Mouse (Mus musculus): ENCODE results near the gene Khdc1b.
"Not testable (repeated sequence)": the region's sequence is repeated elsewhere in the genome, so short reads cannot be mapped to it uniquely, and the experiment has no call there.

Gene Khdc1b

DNA sequence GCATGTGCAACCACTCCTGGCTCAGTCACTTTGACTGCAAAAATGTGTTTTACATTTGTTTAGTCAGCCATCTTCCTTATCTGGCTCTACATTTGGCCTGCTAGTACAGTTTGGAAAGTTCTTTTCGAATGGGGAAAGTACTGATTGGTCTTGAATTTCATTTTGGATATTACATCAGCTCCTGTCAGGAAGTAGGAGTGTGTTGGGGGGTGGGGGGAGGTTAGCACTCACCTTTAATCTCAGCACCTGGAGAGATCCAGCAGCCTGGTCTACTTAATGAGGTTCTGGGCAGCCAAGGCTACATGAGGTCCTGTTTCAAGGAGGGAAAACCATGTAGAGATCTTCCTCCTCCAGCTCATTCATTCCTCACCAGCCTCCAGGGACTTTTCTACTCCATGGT, at the start of gene Khdc1b:
TSS of gene Khdc1b (plus strand) at position 301 of the 400 bp plus-strand sequence.
- DNase-seq (ENCODE audit: low spot score in 2 of 2), result no peak

- DNase-seq (ENCODE audit: low spot score in 2 of 2), result no peak
These were observed 47.5 kb upstream of the Khdc1b start for GRCm38 (mm10) chr1:21335836-21336235.

GRCm38 (mm10) chr1:21340745-21341144, 42.6 kb upstream of the Khdc1b start:
- no peak for DNase-seq (ENCODE audit: low spot score in 2 of 2)

GRCm38 (mm10) chr1:21344253-21344652, 39.1 kb upstream of the Khdc1b start:
- peak in 1 of 2 experiments; percentile 17 for DNase-seq (ENCODE audit: low spot score in 2 of 2)

DNA sequence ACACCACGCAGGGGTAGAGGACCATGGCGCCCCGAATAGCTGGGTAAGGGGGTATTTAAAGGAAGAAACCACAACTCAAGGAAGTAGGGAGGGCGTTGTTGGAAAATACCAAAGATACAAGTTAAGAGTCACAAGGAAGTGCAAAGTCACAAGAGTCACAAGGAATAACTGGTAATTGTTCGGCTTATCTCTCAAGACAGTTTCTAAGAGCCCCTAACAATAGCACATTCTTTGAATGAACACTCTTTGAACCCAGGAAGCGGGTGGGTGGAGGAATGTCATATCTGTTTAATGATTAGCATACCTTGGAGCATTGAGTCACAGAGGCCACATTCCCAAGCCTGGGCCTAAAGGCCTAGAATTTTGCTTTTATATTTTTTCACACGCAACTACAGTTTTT, 38.6 kb upstream of the Khdc1b start:
- DNase-seq (ENCODE audit: low spot score in 2 of 2), result not testable (repeated sequence)

GRCm38 (mm10) chr1:21349341-21349740, 34.0 kb upstream of the Khdc1b start, which contains the start of gene Khdc1a:
Gene Khdc1a, plus strand, starts transcription at chr1:21349641.
- DNase-seq (ENCODE audit: low spot score in 2 of 2), result no peak

DNA sequence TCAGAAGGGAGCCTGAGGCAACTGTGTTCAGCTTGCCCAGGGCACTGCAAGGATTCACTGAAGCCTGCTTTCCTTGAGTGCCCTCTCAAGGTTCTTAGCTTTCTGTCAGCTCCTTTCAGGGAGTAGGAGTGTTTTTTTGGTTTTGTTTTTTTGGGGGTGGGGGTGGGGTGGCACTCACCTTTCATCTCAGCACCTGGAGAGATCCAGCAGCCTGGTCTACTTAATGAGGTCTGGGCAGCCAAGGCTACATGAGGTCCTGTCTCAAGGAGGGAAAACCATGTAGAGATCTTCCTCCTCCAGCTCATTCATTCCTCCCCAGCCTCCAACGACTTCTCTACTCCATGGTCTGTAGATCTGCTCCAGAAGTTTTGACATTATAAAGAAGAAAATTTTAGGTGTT, 15.3 kb upstream of the Khdc1b start, which contains the start of gene Khdc1c:
TSS of gene Khdc1c (plus strand) at position 301 of the 400 bp plus-strand sequence.
- not testable (repeated sequence) for DNase-seq (ENCODE audit: low spot score in 2 of 2)

DNA sequence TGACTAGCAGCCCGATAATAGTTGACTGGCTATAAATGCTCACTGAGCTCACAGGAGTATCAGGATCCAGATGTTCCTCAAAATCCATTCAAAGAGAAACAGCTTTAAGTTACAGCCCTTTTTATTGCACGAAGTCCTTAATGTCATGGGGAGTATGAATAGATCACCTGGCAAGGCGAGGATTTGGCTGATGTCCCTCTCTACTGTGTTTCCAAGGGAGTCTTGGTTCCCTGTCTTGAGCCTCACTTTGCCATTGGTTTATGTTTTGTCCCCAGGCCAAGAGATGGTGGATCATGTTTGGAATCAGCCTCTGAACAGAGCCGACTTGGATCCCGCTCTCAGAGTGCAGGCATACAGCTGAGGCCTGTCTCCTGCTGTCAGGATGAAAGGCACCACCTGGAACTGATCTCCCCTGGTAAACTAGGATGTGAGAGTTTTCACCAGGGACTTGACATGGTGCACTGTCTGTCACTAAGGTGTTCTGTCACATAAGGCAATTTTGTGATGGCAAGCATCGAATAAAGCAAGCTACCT, 7.8 kb downstream of the Khdc1b start:
- DNase-seq (ENCODE audit: low spot score in 2 of 2), result no peak

DNA sequence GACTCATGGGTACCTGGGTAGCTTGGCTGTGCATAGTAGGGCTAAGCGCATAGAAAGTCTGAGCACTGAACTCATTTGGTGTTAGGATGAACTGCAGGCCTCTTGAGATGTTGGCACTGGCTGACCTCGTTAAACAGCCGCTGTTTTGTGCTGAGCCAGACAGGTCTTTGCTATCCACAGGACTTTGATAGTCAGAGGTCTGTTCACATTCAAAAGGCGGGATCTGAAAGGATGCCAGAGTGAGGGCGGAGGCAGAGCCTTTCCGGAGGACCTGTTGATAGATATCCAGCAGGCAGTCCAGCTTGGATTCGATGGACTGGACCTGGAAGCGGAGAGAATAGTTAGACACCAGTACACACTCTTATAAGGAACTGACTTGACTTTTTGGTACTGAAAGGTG, 19.4 kb downstream of the Khdc1b start:
- DNase-seq (ENCODE audit: low spot score in 2 of 2), result no peak

- no peak for DNase-seq (ENCODE audit: low spot score in 2 of 2)
These were observed 23.9 kb downstream of the Khdc1b start for GRCm38 (mm10) chr1:21407266-21407665.

DNA sequence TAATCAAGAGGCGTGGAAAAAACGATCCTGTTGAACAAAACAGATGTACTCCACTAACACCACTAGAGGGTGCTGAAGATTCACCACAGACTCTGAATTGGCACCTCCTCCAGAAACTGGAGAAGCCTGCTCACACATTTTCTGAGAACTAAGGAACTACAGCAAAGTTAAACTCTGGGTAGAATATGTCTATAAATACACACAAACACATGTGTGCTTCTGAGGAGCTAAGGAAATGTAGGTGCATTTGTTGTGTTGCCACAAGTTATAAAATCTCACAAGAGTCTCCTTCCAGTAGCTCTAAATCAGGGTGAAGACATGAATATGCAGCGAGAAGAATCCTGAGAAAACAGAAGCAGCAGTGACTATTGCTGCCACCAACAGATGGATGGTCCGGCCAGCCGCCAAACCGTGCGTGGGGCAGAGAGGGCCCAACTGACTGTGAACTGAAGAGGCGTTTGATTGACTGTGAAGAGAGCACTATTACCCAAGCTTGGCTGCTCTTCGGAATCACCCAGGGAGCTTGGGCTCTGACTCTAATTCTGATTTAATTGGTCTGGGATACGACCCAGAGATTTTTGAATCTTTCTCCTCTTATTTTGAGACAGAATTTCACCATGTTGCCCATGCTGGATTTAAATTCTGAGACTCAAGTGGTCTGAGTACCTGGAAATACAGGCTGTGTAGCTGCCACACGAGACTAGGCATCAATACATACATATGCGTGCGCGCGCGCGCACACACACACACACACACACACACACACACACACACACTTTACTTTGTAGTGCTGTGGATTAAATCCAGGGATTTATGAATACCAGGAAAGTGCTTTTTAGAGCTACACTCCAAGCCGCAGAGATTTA, 28.2 kb downstream of the Khdc1b start:
- DNase-seq (ENCODE audit: low spot score in 2 of 2), result peak; percentile 58 to 70

- DNase-seq (ENCODE audit: low spot score in 2 of 2), result no peak
These were observed 28.8 kb downstream of the Khdc1b start for GRCm38 (mm10) chr1:21412197-21412555.

DNA sequence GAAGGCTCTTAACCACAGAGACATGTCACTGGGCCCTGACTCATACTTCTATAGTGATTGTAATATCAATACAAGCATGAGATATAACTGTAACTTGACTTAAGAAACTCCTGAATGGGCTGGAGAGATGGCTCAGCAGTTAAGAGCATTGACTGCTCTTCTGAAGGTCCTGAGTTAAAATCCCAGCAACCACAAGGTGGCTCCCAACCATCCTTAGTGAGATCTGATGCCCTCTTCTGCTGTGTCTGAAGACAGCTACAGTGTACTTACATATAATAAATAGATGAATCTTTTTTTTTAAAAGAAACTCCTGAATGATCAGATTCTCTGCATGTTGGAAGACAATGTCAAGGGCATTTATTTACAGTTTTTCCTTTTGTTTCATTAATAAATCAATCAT, 36.0 kb downstream of the Khdc1b start:
- DNase-seq (ENCODE audit: low spot score in 2 of 2), result peak in 1 of 2 experiments; percentile 21

DNA sequence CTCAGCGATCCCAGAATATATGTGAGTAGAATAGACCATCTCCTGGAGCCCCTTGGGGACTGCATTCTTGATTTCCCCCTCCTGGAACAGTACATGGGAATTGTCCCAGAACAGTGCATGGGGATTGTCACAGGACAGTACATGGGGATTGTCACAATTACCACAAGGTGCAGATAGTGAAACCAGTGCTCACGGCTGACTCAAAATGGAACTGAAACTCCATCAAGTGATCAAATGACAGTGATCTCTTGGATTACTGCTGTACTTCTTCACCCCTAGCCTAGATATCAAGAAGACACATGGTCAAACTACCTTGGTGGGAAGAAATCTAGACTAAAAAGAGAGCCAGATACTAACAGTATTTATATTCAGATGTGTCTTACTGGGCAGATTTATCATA, 42.3 kb downstream of the Khdc1b start:
- DNase-seq (ENCODE audit: low spot score in 2 of 2), result no peak

DNA sequence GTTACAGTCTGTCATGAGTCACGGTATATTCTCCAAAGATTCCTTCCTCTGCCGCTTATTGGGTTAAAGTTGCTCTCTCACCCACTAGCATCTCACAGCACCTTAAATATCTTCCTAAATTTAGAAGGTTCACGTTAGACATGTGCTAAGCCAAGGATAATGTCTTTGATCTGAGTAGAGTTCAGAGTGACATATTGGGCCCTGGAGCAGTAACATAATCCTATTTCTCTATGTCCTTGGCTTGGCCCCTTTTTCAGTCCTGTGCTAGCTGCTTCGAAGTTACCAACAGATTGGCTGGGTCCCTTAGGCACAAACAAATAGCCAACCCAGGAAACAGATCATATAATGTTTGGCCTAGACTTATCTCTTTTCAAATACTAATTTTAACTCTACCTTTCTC, 44.7 kb downstream of the Khdc1b start:
- DNase-seq (ENCODE audit: low spot score in 2 of 2), result no peak

DNA sequence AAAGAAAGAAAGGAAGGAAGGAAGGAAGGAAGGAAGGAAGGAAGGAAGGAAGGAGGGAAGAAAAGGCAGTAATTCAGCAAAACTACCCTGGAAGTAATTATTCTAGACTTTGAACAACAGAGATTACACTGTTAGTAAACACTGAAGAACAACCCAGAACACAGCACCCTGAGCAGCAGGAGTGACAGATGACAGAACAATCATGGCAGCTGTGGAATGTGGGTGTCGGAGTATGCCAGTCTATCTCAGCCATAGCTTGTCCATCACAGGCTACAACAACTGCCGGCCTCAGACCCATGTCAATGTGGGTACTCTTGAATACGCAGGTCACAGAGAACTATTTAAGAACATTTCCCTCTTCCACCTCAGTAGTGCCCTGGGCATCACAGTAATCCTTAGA, 48.3 kb downstream of the Khdc1b start:
- no peak for DNase-seq (ENCODE audit: low spot score in 2 of 2)

- DNase-seq (ENCODE audit: low spot score in 2 of 2), result no peak
These were observed 51.5 kb downstream of the Khdc1b start for GRCm38 (mm10) chr1:21434853-21435252.
